ENCODE assay signal across 8 mouse cellular contexts in the genomic region with DNA sequence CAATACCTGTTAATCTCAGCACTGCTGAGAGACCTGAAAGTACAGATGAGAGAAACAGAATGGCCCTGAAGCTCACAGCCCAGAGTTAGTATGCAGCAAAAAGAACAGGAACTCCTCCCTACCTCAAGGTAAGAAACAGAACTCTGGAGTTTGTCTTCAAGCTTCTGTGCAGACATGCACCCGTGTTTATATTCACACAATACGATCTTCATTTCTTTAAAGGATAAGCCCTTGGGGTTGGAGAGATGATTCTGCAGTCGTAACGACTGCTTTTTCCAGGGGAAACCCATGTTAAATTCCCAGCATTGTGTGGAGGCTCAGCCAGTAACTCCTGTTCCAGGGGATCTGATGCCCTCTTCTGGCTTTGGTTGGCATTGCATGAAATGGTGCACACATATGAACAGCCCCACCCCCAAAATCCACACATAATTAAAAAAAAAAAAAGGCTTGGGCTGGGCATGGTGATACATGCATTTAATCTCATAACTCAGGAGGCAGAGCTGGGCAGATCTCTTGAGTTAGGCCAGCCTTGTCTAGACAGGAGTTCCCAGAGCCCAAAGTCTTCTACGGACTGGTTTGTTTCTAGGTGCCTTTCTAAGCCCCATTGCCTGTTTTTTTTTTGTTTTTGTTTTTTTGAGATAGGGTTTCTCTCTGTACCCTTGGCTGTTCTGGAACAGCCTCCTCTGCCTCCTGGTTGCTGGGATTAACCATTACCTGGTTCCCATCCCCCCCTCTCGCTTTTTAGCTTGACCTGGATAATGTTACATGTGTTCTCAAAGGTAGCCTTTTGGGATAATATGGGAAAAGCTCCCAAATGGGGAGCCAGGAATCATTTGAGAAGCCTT. TPM values are rescaled to one million over a fixed set of nuclear protein-coding genes. Genes with fewer than 3 reads are reported as not detected.
DNase-seq lines count a peak whose midpoint lies in the region; ATAC-seq lines count a peak whose summit lies in the region.

No protein-coding gene starts in this region.

- H3K9ac ChIP-seq in heart, embryonic 11.5 days (ENCODE audit: low read depth, low read length): no peak overlapping the region

- H3K9me3 ChIP-seq in heart, embryonic 11.5 days (replicated peaks; ENCODE audit: control insufficient read depth, low read length): no peaks in the 10 kb centered on the region
- H3K9me3 ChIP-seq in megakaryocyte, embryonic 14.5 days: no peaks in the 10 kb centered on the region

- no peaks in the 10 kb centered on the region for H3K27me3 ChIP-seq in heart, embryonic 11.5 days (ENCODE audit: control insufficient read depth, insufficient read depth, low read length)
- H3K27me3 ChIP-seq in megakaryocyte, embryonic 14.5 days (replicated peaks): no peaks in the 10 kb centered on the region

- 0 out of 2 replicates have a peak, but pooled peaks cover 9% of the 10 kb centered on the region for H3K4me1 ChIP-seq in heart, embryonic 11.5 days (ENCODE audit: control insufficient read depth, insufficient read depth, low read length)
- H3K4me1 ChIP-seq in megakaryocyte, embryonic 14.5 days: peaks cover 51% of the 10 kb centered on the region

- H3K36me3 ChIP-seq in heart, embryonic 11.5 days (ENCODE audit: control insufficient read depth, insufficient read depth, low read length): peaks cover 9% of the 10 kb centered on the region
- peaks cover 56% of the 10 kb centered on the region for H3K36me3 ChIP-seq in megakaryocyte, embryonic 14.5 days (replicated peaks; ENCODE audit: low read length)

- WGBS in heart, embryonic 11.5 days (ENCODE audit: insufficient replicate concordance): 52% methylated on average over 6 of the region's 6 CpGs

- ATAC-seq in heart, embryonic 11.5 days (replicated peaks; ENCODE audit: insufficient number of reproducible peaks, low FRiP score, low TSS enrichment): no peak

- intact Hi-C loops in left cerebral cortex, postnatal 10 days (cut with DNase I): no loop called here

- H3K4me2 ChIP-seq in heart, embryonic 11.5 days: no peak overlapping the region

- H3K4me3 ChIP-seq in heart, embryonic 11.5 days (ENCODE audit: low read depth, low read length): no peak overlapping the region
- H3K4me3 ChIP-seq in megakaryocyte, embryonic 14.5 days (replicated peaks): peak overlapping the region; percentile 94

- DNase-seq in heart, adult 11 months: peak; percentile 93
- DNase-seq in cerebellum, adult 9-10 months: peak; percentile 75
- peak; percentile 53 to 88 for DNase-seq in frontal cortex, adult 2 months (ENCODE audit: extremely low spot score in 1 of 2, low spot score in 1 of 2)
- DNase-seq in induced T-regulatory cell, adult 2 months (ENCODE audit: low read depth): peak; percentile 89
- peak; percentile 52 to 77 for DNase-seq in left cerebral cortex, postnatal 10 days (ENCODE audit: extremely low spot score in 1 of 2, low spot score in 2 of 2)
- peak; percentile 44 to 78 for DNase-seq in spleen, adult 18-20 months

- H3K27ac ChIP-seq in heart, embryonic 11.5 days (ENCODE audit: low read depth, low read length): no peak overlapping the region

RNA-seq across cellular contexts. Expression of a gene that starts 1.8 kb away (rescaled TPM):
- polyA plus RNA-seq in heart, embryonic 11.5 days (2014; fragmentation: Nextera tagmentation; extraction: Ambion mirVana): 35.6 and 37.8 TPM in 2 replicates
- polyA plus RNA-seq in frontal cortex, adult 2 months (2012; rRNA removed): 7.5 and 10.1 TPM in 2 replicates
- 1 to 10 TPM; 3.7 to 5.5 TPM for total RNA-seq in left cerebral cortex, postnatal 10 days (2021)
- 1.1 and 17.0 TPM in 2 replicates for polyA plus RNA-seq in megakaryocyte, embryonic 14.5 days (2012; ENCODE audit: insufficient read depth, low replicate concordance)

RNA-seq across cellular contexts. Expression of a gene that starts 11.9 kb away (rescaled TPM):
- polyA plus RNA-seq in heart, embryonic 11.5 days (2014; fragmentation: Nextera tagmentation; extraction: Ambion mirVana): 0.30 and 0.69 TPM in 2 replicates
- 2.5 and 2.8 TPM in 2 replicates for polyA plus RNA-seq in frontal cortex, adult 2 months (2012; rRNA removed)
- total RNA-seq in left cerebral cortex, postnatal 10 days (2021): under 1 TPM; 0.39 to 0.62 TPM
- polyA plus RNA-seq in megakaryocyte, embryonic 14.5 days (2012; ENCODE audit: insufficient read depth, low replicate concordance): 0.50 TPM in 1 of 2 replicates, not detected in the other

RNA-seq across cellular contexts. Expression of a gene that starts 24.6 kb away (rescaled TPM):
- 33.2 and 40.3 TPM in 2 replicates for polyA plus RNA-seq in heart, embryonic 11.5 days (2014; fragmentation: Nextera tagmentation; extraction: Ambion mirVana)
- 446 and 481 TPM in 2 replicates for polyA plus RNA-seq in frontal cortex, adult 2 months (2012; rRNA removed)
- 100 to 1,000 TPM; 387 to 389 TPM for total RNA-seq in left cerebral cortex, postnatal 10 days (2021)
- polyA plus RNA-seq in megakaryocyte, embryonic 14.5 days (2012; ENCODE audit: insufficient read depth, low replicate concordance): 25.6 and 318 TPM in 2 replicates

RNA-seq across cellular contexts. Expression of a gene that starts 45.3 kb away (rescaled TPM):
- 10.3 and 10.6 TPM in 2 replicates for polyA plus RNA-seq in heart, embryonic 11.5 days (2014; fragmentation: Nextera tagmentation; extraction: Ambion mirVana)
- 14.0 and 15.0 TPM in 2 replicates for polyA plus RNA-seq in frontal cortex, adult 2 months (2012; rRNA removed)
- 10 to 100 TPM; 12.2 to 14.4 TPM for total RNA-seq in left cerebral cortex, postnatal 10 days (2021)
- polyA plus RNA-seq in megakaryocyte, embryonic 14.5 days (2012; ENCODE audit: insufficient read depth, low replicate concordance): 2.7 and 10.0 TPM in 2 replicates
